Mouse (Mus musculus) embryonic facial prominence, embryonic 10.5 days (tissue): ENCODE results near the gene Pfdn5. TPM values are rescaled to one million over a fixed set of nuclear protein-coding genes. Genes with fewer than 3 reads are reported as not detected.
"Not testable (repeated sequence)": the region's sequence is repeated elsewhere in the genome, so short reads cannot be mapped to it uniquely, and the experiment has no call there.

Source experiments
- DNase-seq: peaks from one replicate; pipeline ENCODE4 v3.0.0-alpha.2; 2017; ENCODE audit warnings: low spot score
- H3K27ac ChIP-seq: fragments of 300-500 bp; sonication (generic); replicated peaks from 2 replicates; pipeline ENCODE4 v1.5.1; 2016; ENCODE audit warnings: mild to moderate bottlenecking
- H3K27me3 ChIP-seq: fragments of 300-500 bp; sonication (generic); replicated peaks from 2 replicates; pipeline ENCODE4 v1.6.1; 2016; ENCODE audit warnings: low read depth, mild to moderate bottlenecking; ENCODE audit not compliant: poor library complexity, severe bottlenecking
- H3K36me3 ChIP-seq: fragments of 300-500 bp; sonication (generic); replicated peaks from 2 replicates; pipeline ENCODE4 v1.6.1; 2016; ENCODE audit warnings: mild to moderate bottlenecking, moderate library complexity
- H3K4me1 ChIP-seq: fragments of 300-500 bp; sonication (generic); 2 replicates; pipeline ENCODE4 v1.6.1; 2016
- H3K4me3 ChIP-seq: fragments of 300-500 bp; sonication (generic); 2 replicates; pipeline ENCODE4 v1.5.1; 2016; ENCODE audit warnings: mild to moderate bottlenecking, moderate library complexity
- H3K9me3 ChIP-seq: fragments of 300-500 bp; sonication (generic); 2 replicates; pipeline ENCODE4 v1.6.1; 2016; ENCODE audit warnings: mild to moderate bottlenecking
- WGBS: fragments of 180-500 bp; shearing (Covaris S2); methylation state at CpG from one replicate; pipeline ENCODE4 v1.1.7; 2016; 5-methylcytosine and 5-hydroxymethylcytosine counted together
- polyA plus RNA-seq: library from polyadenylated mRNA; unstranded; fragments of >200 nt; fragmentation: Nextera tagmentation; extraction: Ambion mirVana; gene quantifications from 2 replicates; pipeline ENCODE4 v1.2.1, GENCODE M21; 2016

Pfdn5 gene
- polyA plus RNA-seq, 1 experiment from 2014 or later: 353 TPM

GRCm38 (mm10) chr15:102308717-102309116, 17.2 kb upstream of the Pfdn5 start:
- Histone ChIP-seq H3K4me1 (no peaks in the 10 kb centered on the region), H3K36me3 (peaks cover 97% of the 10 kb centered on the region), H3K9me3 (no peaks in the 10 kb centered on the region), H3K27me3 (no peaks in the 10 kb centered on the region), H3K27ac (no peak overlapping the region), H3K4me3 (no peak overlapping the region)
- 87% methylated on average over 9 of the region's 9 CpGs for WGBS
- no peak for DNase-seq

GRCm38 (mm10) chr15:102310074-102310845, 15.7 kb upstream of the Pfdn5 start:
- no peaks in the 10 kb centered on the region for H3K4me1 ChIP-seq
- H3K27ac ChIP-seq: no peak overlapping the region
- no peak for DNase-seq
- H3K9me3 ChIP-seq: no peaks in the 10 kb centered on the region
- no peak overlapping the region for H3K4me3 ChIP-seq
- H3K27me3 ChIP-seq: no peaks in the 10 kb centered on the region
- WGBS: 80% methylated on average over 10 of the region's 10 CpGs
- H3K36me3 ChIP-seq: peaks cover 97% of the 10 kb centered on the region

- no peak for DNase-seq
- Histone ChIP-seq H3K27me3 (no peaks in the 10 kb centered on the region), H3K27ac (no peak overlapping the region), H3K4me1 (peaks cover 4% of the 10 kb centered on the region; the same call in 1 of the 2 replicates), H3K36me3 (peaks cover 97% of the 10 kb centered on the region), H3K9me3 (no peaks in the 10 kb centered on the region), H3K4me3 (no peak overlapping the region)
Measured at GRCm38 (mm10) chr15:102311489-102311888, 14.4 kb upstream of the Pfdn5 start.

DNA sequence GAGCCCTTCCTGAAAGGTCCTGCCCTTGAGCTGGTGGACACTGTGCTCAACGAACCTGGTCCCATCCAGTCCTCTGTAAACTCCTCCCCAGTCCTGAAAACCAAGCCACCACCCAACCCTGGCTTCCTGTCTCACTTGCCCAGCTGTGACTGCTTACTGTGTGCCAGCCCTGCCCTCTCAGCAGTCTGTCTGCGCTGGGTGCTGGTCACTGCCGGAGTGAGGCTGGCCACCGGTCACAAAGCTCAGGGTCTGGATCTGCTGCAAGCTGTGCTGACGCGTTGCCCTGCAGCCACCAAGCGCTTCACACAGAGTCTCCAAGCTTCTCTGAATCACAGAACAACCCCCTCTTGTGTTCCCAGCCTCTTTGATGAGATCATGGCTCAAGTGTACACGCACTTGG, 10.6 kb upstream of the Pfdn5 start:
- 92% methylated on average over 8 of the region's 8 CpGs for WGBS
- Histone ChIP-seq H3K27ac (no peak overlapping the region), H3K4me3 (no peak overlapping the region), H3K36me3 (peaks cover 95% of the 10 kb centered on the region), H3K27me3 (no peaks in the 10 kb centered on the region), H3K4me1 (peaks cover 4% of the 10 kb centered on the region; the same call in 1 of the 2 replicates), H3K9me3 (no peaks in the 10 kb centered on the region)
- DNase-seq: no peak

- peak; percentile 59 for DNase-seq
- no peaks in the 10 kb centered on the region for H3K27me3 ChIP-seq
- H3K9me3 ChIP-seq: no peaks in the 10 kb centered on the region
- H3K36me3 ChIP-seq: peaks cover 96% of the 10 kb centered on the region
- 86% methylated on average over 6 of the region's 6 CpGs for WGBS
- peaks cover 4% of the 10 kb centered on the region; the same call in 1 of the 2 replicates for H3K4me1 ChIP-seq
- no peak overlapping the region for H3K27ac ChIP-seq
- 0 out of 2 replicates have a peak overlapping the region, but pooled peaks have one; percentile 16 for H3K4me3 ChIP-seq
Measured at GRCm38 (mm10) chr15:102316263-102316662, 9.7 kb upstream of the Pfdn5 start.

DNA sequence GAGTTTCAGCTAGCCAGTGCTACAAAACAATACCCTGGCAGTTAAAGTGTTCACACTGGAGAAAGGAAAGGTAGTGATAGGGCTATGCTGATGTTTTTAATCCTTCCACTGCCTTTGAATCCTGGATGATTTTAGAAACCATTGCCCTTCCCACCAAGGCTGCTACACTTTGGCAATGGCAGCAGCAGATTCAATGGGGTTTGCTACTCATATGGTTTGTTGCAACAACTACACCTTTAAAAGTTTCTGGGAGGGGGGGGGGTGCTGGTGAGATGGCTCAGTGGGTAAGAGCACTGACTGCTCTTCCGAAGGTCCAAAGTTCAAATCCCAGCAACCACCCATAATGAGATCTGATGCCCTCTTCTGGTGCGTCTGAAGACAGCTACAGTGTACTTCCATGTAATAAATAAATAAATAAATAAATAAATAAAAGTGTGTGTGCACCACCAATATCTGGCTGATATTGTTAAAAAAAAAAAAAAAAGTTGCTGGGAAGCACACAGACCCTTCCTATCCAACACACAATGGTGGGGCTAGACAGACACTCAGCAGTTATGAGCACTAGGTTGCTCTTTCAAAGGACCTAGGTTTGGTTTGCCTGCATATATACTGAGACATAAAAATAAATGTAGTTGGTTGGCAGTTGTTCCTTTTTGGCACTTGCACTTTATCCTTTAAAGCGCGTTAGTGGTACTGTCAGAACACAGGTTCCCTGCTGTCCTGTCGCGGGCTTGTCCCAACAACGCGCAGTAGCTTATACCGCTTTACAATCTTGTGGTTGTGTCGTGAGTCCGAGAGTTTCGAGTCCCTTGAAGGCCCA, 1.1 kb upstream of the Pfdn5 start:
- Histone ChIP-seq H3K27me3 (no peaks in the 10 kb centered on the region), H3K9me3 (no peaks in the 10 kb centered on the region), H3K36me3 (peaks cover 71% of the 10 kb centered on the region), H3K4me1 (peaks cover 11% of the 10 kb centered on the region), H3K4me3 (peak overlapping the region; percentile 74), H3K27ac (no peak overlapping the region)
- 76% methylated on average over 12 of the region's 12 CpGs for WGBS
- no peak for DNase-seq

DNA sequence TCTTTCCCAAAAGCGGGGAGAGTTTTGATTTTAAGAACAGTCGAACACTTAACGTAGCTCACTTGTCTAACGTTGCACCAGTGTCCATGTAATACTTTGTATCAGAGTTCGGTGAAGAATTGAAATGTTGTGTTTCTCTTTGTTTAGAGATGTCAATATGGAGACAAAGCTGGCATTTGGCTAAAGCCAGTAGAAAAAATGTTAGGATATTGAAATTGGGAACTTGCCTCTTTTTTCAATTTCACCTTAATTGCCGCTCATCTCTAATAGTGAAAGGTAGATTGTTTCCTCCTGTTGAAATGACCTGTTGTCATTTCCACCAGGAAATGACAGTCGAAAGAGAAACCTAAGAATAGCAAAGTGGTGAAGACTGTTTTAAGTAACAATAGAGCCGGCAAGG, 976 bp downstream of the Pfdn5 start:
- Histone ChIP-seq H3K4me3 (peak overlapping the region; percentile 74), H3K27me3 (no peaks in the 10 kb centered on the region), H3K27ac (peak overlapping the region; percentile 92; the same call in 1 of the 2 replicates), H3K4me1 (peaks cover 20% of the 10 kb centered on the region), H3K36me3 (peaks cover 66% of the 10 kb centered on the region), H3K9me3 (no peaks in the 10 kb centered on the region)
- 72% methylated on average over 8 of the region's 8 CpGs for WGBS
- no peak for DNase-seq

DNA sequence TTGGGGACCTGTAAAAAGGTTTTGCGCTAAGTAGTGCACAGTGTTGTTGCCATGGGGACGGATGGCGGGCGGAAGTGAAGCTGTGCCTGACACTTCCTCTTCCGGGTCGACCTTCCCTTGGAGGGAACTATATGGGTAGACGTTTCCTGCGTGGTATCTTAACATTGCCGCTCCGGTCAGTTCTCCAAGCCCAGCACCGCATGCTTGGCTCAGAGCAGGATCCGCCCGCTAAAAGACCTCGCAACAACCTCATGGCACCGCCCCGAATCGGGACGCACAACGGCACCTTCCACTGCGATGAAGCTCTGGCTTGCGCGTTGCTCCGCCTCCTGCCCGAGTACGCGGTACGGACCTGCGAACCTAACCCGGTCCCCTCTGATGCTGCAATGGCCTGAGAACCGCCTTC, 5.7 kb downstream of the Pfdn5 start, which contains the start of gene Myg1:
TSS of gene Myg1 (plus strand) at position 100 of the 406 bp plus-strand sequence.
- Histone ChIP-seq H3K4me1 (peaks cover 33% of the 10 kb centered on the region), H3K27me3 (no peaks in the 10 kb centered on the region), H3K36me3 (peaks cover 84% of the 10 kb centered on the region), H3K9me3 (no peaks in the 10 kb centered on the region), H3K4me3 (peak within 1 kb of the TSS; percentile 92), H3K27ac (peak within 1 kb of the TSS; percentile 86)
- under 1% methylated on average over 30 of the region's 30 CpGs for WGBS
- peak; percentile 89 for DNase-seq

DNA sequence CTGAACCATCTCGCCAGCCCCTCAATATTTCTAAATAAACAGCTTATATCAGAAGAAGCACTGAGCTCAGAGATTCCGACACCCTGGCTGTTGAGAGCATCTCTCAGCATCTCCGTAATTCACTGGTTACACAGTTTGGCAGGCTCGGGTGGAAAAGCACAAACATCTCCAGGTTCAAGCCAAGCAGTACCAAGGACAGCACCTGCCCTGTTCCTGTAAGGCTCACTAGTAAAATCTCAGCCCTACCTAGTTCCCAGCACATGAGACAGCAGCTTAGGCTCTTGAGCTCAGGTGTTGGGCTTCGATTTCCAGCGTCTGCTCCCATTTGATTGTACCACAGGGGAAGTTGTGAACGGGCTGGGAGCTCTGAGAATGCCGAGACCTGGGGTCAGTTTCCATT, 9.3 kb downstream of the Pfdn5 start:
- WGBS: 88% methylated on average over 8 of the region's 8 CpGs
- Histone ChIP-seq H3K4me3 (no peak overlapping the region), H3K36me3 (peaks cover 94% of the 10 kb centered on the region), H3K27me3 (no peaks in the 10 kb centered on the region), H3K9me3 (no peaks in the 10 kb centered on the region), H3K27ac (no peak overlapping the region), H3K4me1 (peaks cover 26% of the 10 kb centered on the region)
- no peak for DNase-seq

DNA sequence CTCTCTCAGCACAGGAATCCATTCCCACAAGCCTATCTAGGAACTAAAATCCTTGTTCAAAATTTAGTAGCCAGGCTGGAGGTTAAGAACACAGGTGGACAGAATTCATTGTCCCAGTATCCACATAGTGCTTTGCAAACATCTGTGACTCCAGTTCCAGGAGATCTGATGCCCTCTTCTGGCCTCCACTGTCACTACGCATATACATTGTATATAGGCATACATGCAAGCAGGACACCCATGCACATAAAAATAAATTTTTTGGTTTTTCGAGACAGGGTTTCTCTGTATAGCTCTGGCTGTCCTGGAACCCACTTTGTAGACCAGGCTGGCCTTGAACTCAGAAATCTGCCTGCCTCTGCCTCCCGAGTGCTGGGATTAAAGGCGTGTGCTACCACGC, 10.0 kb downstream of the Pfdn5 start:
- not testable (repeated sequence) for H3K27ac ChIP-seq, H3K4me3 ChIP-seq, H3K27me3 ChIP-seq, H3K9me3 ChIP-seq
- Histone ChIP-seq H3K36me3 (peaks cover 92% of the 10 kb centered on the region), H3K4me1 (peaks cover 25% of the 10 kb centered on the region)
- 94% methylated on average over 5 of the region's 5 CpGs for WGBS
- peak; percentile 43 for DNase-seq

- H3K36me3 ChIP-seq: peaks cover 91% of the 10 kb centered on the region
- H3K9me3 ChIP-seq: no peaks in the 10 kb centered on the region
- H3K4me3 ChIP-seq: no peak overlapping the region
- H3K27me3 ChIP-seq: no peaks in the 10 kb centered on the region
- no peak for DNase-seq
- H3K4me1 ChIP-seq: peaks cover 17% of the 10 kb centered on the region
- WGBS: 87% methylated on average over 4 of the region's 4 CpGs
- H3K27ac ChIP-seq: no peak overlapping the region
Measured at GRCm38 (mm10) chr15:102336946-102337345, 11.0 kb downstream of the Pfdn5 start.

DNA sequence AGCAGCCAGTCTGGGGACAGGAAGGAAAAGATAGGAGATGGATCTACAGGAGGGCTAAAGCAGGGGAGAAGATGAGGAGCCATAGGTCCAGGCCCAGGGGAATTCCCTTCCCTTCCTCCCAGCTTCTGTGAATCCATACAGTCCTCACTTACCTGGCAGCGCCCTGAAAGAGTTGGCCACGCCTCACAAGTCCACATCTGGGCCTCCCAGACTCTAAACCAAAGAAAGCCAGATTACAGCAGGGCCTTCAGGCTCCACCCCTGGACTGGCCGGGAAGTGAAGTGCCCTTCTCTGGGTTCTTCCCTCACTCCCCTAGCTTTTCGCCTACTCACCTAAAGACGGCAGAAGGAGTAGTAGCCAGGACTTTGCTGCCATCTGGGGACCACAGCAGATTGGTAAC, 13.7 kb downstream of the Pfdn5 start:
- H3K4me3 ChIP-seq: no peak overlapping the region
- WGBS: 77% methylated on average over 5 of the region's 5 CpGs
- DNase-seq: no peak
- no peak overlapping the region for H3K27ac ChIP-seq
- H3K4me1 ChIP-seq: no peaks in the 10 kb centered on the region
- no peaks in the 10 kb centered on the region for H3K27me3 ChIP-seq
- no peaks in the 10 kb centered on the region for H3K9me3 ChIP-seq
- H3K36me3 ChIP-seq: peaks cover 91% of the 10 kb centered on the region
